Mouse (Mus musculus): ENCODE measurements around the gene Ppp2r1b. TPM values are rescaled to one million over a fixed set of nuclear protein-coding genes. Genes with fewer than 3 reads are reported as not detected.

Ppp2r1b gene
- total RNA-seq, 2 experiments from 2014 or later, result 14.7 to 16.4 TPM

DNA sequence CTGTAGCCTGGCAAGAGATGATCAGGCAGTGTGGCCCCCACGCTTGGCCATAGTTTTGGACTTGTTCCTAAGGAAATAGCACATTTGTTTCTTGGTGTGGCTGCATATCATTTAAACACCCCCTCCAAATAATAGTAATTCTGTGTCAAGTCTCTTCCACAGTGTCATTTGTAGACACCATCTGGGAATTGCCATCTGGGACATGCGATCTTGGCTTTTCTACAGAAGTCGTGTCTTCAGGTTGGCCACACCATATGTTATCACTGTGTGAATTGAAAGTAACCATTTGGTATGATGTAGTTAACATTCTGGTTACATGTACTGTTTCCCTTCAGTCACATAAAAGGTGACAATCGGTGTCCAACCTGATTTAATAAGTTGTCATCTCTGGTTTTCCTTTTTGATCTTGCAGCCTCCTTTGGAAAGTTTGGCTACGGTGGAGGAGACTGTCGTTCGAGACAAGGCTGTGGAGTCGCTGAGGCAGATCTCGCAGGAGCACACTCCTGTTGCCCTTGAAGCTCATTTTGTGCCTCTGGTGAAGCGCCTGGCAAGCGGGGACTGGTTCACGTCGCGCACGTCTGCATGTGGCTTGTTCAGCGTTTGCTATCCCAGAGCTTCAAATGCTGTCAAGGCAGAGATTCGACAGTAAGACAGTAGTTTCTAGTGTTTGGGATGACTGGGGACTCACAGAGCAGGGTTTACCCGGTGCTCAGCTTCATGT lies 16.2 kb downstream of the Ppp2r1b start:
- intact Hi-C loops (cut with DNase I), result no loop called here
- no peak for DNase-seq

DNA sequence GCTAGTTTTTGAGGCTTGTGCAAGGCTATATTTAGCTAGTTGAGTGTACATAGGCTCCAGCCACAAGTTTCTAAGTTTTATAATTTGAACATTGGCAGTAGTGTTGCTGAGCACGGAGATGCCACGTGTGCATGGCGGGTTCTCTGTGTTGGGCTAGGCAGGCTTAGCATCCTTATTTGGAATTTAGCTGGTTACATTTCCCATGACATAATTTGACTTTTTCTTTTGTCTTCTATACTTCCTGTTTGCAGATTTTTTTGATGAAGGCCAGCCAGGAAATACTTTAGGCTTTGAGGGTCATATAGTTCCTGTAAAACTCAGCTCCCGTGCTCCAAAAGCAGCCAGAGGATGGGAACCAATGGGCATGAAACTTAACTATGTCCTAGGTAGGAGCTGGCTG lies 18.7 kb downstream of the Ppp2r1b start:
- intact Hi-C loops (cut with DNase I), result no loop called here
- no peak for DNase-seq

GRCm38 (mm10) chr9:50864877-50865276 lies 19.8 kb downstream of the Ppp2r1b start:
- DNase-seq, result no peak
- intact Hi-C loops (cut with DNase I), result no loop called here

GRCm38 (mm10) chr9:50865803-50866202 lies 20.7 kb downstream of the Ppp2r1b start:
- intact Hi-C loops (cut with DNase I), result no loop called here
- DNase-seq, result no peak

DNA sequence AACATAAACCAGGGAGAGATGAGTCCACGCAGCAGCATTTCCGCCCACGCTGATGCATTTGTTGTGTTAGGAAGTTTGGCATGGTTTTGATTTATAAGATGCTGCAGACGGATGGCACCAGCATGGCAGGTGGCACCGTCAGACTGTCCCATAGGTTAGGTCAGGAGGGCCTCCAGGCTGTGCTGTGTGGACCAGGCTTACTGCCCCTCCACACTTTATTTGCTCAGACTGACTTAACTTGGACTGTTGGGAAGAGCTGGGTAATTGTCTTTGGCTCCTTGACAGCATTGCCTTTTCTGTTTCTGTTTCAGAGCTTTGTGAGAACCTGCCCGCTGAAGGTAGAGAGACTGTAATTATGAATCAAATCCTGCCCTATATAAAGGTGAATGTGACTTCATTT lies 21.9 kb downstream of the Ppp2r1b start:
- intact Hi-C loops (cut with DNase I), result no loop called here
- no peak for DNase-seq

DNA sequence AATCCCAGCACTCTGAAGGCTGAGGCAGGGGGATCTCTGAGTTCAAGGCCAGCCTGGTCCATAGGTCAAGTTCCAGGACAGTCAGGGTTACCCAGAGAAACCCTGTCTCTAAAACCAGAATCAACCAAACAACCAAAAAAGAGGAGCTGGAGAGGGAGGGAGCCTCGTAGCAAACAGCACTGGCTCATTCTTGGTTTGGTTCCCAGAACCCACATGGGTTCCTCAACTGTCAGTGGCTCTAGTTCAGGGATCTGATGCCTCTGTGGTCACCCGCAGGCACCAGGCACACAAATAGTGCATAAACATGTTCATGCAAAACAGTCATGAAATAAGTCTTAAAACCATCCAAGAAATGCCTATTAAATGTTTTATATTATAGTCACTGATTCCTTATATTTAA lies 23.1 kb downstream of the Ppp2r1b start:
- intact Hi-C loops (cut with DNase I), result no loop called here
- no peak for DNase-seq

GRCm38 (mm10) chr9:50873210-50873609 lies 28.1 kb downstream of the Ppp2r1b start:
- intact Hi-C loops (cut with DNase I), result no loop called here
- DNase-seq, result no peak

DNA sequence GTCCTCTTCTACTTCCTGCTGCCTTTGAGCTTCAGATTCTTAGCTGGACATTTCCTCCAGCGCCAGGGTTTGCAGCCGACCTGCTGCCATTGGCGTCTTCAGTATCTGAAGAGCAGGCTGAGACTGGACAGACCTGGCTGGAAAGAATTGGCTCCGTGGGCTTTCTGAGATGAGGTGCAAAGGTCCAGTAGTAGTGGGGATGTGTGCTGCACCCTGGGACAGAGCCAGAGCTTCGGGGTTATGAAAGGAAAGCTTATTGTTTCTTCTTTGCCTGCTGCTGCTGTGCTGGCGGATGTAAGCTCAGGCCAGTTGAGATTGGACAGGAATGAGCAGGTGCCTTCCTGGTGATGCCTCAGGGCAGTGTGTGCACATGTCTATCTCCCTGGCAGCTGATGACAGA lies 28.9 kb downstream of the Ppp2r1b start:
- DNase-seq, result no peak
- intact Hi-C loops (cut with DNase I), result no loop called here

DNA sequence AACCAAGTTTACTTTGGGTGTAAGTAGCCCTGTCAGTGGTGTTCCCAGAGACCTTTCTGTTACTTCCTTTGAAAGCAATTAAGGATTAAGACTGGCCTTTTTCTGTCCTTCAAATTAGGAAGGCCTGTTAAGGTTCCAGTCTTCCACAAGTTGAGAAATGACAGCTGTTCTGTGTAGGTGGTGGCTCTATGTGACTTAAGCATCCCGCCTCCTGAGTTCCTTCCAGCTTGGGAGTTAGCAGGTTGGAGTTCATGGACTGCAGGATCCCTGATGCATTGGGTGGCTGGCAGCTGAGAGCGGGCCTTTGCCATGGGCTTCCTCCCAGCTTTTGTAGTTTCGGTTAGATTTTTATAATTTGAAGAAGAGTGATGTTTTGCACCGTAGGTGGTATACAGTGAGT lies 30.4 kb downstream of the Ppp2r1b start:
- intact Hi-C loops (cut with DNase I), result no loop called here
- DNase-seq, result no peak

DNA sequence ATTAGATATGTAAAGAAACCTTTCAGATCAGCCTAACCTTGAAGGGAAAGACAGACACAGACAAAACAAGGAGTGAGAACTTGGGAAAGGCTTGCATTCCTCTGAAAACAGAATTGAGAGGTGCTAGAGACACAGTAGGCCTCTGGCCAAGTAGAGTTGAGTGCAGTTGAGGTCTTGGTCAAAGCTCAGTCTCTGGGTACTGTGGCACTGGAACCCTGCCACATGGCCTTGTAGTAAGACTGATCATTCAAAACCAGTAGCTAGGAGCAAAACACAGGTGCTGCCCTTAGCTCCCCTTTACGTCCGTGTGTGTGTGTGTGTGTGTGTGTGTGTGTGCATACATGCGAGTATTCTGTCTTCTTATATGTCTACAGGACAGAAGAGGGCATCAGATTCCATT lies 31.2 kb downstream of the Ppp2r1b start:
- no peak for DNase-seq
- intact Hi-C loops (cut with DNase I), result no loop called here

DNA sequence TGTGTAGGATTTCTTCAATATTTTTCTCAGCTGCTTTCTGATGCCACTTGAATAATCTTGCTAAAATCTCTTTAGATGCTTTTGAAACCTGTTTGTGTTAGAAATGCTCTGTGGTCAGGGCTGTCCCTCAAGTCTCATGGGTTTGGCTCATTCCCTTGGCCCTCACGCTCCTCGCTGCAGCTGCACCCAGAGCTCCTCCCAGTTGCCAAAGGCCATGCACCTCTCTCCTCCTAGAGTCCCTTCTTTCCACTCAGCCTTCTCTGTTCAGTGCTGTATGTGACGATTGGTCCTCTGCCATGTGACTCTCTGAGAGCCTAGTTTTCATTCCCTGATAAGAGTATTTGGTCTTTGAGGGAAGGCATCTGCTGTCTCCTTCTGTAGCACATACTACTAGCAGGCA lies 32.3 kb downstream of the Ppp2r1b start:
- intact Hi-C loops (cut with DNase I), result no loop called here
- DNase-seq, result no peak

DNA sequence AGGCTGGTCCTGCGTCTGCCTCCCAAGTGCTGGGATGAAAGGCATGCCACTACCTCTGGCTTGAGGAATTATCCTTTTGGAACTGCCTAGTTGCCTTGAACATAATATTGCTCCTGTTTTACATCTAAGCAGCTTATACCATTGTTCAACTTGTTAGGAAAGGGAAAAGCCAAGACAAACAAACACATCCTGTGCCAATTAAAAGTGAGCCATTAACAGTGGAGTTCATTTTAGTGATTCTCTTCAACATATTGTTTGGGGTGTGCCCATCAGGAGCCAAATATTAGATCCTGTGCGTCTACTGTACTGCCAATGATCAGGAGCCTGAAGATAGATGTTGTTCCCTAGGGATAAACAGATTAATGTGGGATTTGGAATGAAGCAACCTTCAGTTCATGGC lies 37.1 kb downstream of the Ppp2r1b start:
- DNase-seq, result no peak
- intact Hi-C loops (cut with DNase I), result no loop called here

DNA sequence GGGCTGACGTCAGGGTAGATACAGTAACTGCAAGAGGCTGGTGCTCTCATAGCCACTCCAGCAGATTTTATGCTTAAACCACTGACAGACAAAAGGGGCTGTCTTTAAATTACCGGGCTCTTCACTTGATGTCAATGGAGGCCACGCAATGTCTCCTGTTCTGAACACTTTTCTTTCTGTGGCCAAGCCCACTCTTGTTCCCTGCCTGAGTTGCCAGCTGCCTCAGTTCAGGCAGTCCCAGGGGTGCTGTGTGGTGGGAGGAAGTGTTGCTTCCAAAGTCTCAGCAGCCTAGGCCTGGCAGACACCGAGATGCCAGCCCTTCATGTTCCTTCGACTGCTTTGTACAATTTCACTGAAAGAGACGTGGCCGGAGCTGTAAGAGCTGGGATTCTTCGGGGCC lies 39.0 kb downstream of the Ppp2r1b start:
- intact Hi-C loops (cut with DNase I), result no loop called here
- peak in 1 of 2 experiments; percentile 24 for DNase-seq

- peak; percentile 73 to 77 for DNase-seq
- intact Hi-C loops (cut with DNase I), result no loop called here
Measured at GRCm38 (mm10) chr9:50884741-50885599, 39.9 kb downstream of the Ppp2r1b start.

DNA sequence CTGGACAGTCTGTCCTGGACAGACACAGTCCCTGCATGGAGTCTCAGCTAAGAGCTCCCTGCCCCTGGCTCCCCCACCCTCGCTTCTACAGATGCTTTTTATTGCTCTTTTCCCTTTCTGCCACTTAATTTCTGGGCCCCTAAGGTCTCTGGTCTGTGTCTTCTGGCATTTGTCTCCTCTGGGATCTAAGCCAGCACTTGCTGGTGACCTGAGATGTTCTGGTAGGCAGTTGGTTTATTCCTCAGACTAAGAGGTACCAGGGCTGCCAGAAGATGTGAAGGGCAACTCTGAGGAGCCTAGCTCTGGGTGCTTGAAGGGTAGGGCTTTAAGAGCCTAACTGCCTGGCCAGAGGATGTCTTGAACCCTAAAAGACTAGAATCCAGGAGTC lies 40.5 kb downstream of the Ppp2r1b start:
- intact Hi-C loops (cut with DNase I), result no loop called here
- peak in 1 of 2 experiments; percentile 31 for DNase-seq

DNA sequence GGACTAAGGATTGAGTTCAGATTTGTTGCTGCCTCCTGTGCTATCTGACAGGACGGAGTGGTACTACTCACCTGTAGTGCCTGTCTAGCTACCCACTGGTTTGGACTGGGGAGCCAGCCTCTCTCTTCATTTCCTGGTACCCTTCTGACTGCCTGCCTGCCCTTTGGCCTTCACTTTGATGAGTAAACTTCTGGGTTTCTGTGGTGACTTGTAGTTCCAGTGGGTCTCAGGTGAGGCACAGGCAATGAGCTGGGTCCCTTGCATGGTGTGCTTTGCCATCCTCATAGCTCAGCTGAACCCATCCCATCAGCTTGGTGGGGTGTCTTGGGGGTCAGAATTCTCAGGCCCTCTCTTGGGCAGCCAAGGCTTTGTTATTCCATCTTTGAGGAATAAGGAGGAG lies 41.8 kb downstream of the Ppp2r1b start:
- intact Hi-C loops (cut with DNase I), result no loop called here
- DNase-seq, result no peak

DNA sequence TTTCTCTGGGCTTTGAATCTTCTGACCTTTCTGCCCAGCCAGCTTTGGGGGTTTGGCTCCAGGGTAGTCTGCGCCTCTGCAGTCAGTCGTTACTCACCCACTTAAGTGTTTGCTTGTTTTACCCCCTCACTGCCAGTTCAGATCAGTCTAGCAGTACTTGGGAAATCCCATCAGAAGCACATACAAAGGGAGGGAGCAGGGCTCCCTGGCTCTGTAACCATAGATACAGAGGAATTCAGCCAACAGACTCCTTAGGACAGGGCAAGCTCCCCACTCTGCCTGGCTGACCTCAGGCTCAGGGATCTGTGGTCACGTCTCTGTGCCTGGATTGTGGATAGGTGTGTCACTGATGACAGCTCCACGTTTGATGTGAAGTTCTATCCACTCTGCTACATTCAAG lies 42.2 kb downstream of the Ppp2r1b start:
- intact Hi-C loops (cut with DNase I), result no loop called here
- DNase-seq, result no peak

- no peak for DNase-seq
- intact Hi-C loops (cut with DNase I), result no loop called here
Measured at GRCm38 (mm10) chr9:50889211-50889610, 44.1 kb downstream of the Ppp2r1b start.

DNA sequence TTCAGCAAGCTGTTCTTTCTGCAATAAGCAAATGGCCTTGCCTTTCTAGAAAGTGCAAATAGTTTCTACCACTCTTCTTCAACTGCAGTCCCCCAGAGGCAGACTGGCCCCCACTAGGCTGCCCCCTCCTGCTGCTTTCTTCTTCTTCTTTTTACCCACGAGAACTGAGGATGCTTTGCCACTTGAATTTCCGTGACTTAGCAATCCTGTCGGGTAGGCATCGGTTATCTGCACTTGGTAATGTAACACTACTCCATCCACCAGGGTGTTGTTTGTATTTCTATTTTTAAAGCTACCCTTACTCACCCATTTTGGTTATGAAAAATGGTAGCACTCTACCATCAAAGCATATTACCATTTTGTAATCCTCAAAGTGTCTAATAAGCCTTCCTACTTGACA lies 44.9 kb downstream of the Ppp2r1b start:
- DNase-seq, result no peak
- intact Hi-C loops (cut with DNase I), result no loop called here

GRCm38 (mm10) chr9:50890494-50891090 lies 45.5 kb downstream of the Ppp2r1b start:
- intact Hi-C loops (cut with DNase I), result no loop called here

DNA sequence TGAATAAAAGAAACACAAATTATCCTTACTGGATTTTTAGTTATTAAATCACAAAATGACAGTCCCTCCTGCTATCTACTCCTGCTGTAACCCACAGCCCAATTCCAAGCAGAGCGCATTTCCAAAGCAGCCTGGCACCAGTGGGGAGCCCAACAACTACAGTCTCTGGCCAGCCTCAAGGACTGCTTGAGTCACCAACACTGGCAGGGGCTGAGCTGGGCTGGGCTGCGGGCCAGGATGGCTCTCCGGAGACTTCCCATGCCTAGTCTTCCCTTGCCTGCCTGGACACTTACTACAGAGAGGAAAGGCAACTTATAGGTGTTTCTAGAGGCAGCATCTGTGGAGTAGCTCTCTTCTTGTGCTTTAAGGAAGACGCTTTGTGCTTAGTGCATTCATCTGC lies 48.6 kb downstream of the Ppp2r1b start:
- intact Hi-C loops (cut with DNase I), result no loop called here
- peak; percentile 86 to 88 for DNase-seq

More at GRCm38 (mm10) chr9:50890494-50891090, 45.5 kb downstream of the Ppp2r1b start:
- DNase-seq, result no peak
